Mouse (Mus musculus): ENCODE measurements around the gene Man2c1. TPM values are rescaled to one million over a fixed set of nuclear protein-coding genes. Genes with fewer than 3 reads are reported as not detected.

The Man2c1 gene
- polyA plus RNA-seq, 1 experiment from 2014 or later: 18.0 TPM

GRCm38 (mm10) chr9:57168411-57168810 is 37.9 kb downstream of the Man2c1 start:
- no peaks in the 10 kb centered on the region for H3K9me3 ChIP-seq (ENCODE audit: control insufficient read depth, low read length)
- H3K4me1 ChIP-seq (ENCODE audit: control insufficient read depth, insufficient read depth, low read length): no peaks in the 10 kb centered on the region
- no peaks in the 10 kb centered on the region for H3K27me3 ChIP-seq (ENCODE audit: control insufficient read depth, insufficient read depth, low read length)
- ATAC-seq (ENCODE audit: low FRiP score): no peak
- H3K9ac ChIP-seq (ENCODE audit: low read length): no peak overlapping the region
- 84% methylated on average over 5 of the region's 5 CpGs for WGBS
- H3K4me2 ChIP-seq: no peak overlapping the region
- H3K4me3 ChIP-seq (ENCODE audit: low read depth, low read length): no peak overlapping the region
- DNase-seq (ENCODE audit: low spot score, missing footprints): no peak
- H3K27ac ChIP-seq (ENCODE audit: low read depth, low read length): no peak overlapping the region
- no peaks in the 10 kb centered on the region for H3K36me3 ChIP-seq (ENCODE audit: control insufficient read depth, insufficient read depth, low read length)

Other genes starting within 250 kb of the Man2c1 start
- gene Snx33, start 202.3 kb upstream of the Man2c1 start, polyA plus RNA-seq (2014; fragmentation: Nextera tagmentation; extraction: Ambion mirVana): 4.8 and 4.9 TPM in 2 replicates
- gene Imp3, start 193.2 kb upstream of the Man2c1 start, polyA plus RNA-seq (2014; fragmentation: Nextera tagmentation; extraction: Ambion mirVana): 57.0 and 69.4 TPM in 2 replicates
- 28.1 and 28.4 TPM in 2 replicates for gene Snupn, start 179.8 kb upstream of the Man2c1 start, polyA plus RNA-seq (2014; fragmentation: Nextera tagmentation; extraction: Ambion mirVana)
- gene Ptpn9, start 135.8 kb upstream of the Man2c1 start, polyA plus RNA-seq (2014; fragmentation: Nextera tagmentation; extraction: Ambion mirVana): 30.9 and 31.6 TPM in 2 replicates
- 54.6 and 56.1 TPM in 2 replicates for gene Sin3a, start 58.6 kb upstream of the Man2c1 start, polyA plus RNA-seq (2014; fragmentation: Nextera tagmentation; extraction: Ambion mirVana)
- 5.8 and 5.9 TPM in 2 replicates for gene Neil1, start 17.6 kb downstream of the Man2c1 start, polyA plus RNA-seq (2014; fragmentation: Nextera tagmentation; extraction: Ambion mirVana)
- gene Commd4, start 27.6 kb downstream of the Man2c1 start, polyA plus RNA-seq (2014; fragmentation: Nextera tagmentation; extraction: Ambion mirVana): 91.6 and 100.0 TPM in 2 replicates
- gene Trcg1, start 105.9 kb downstream of the Man2c1 start, polyA plus RNA-seq (2014; fragmentation: Nextera tagmentation; extraction: Ambion mirVana): not detected in 2 replicates
- 6.4 and 9.3 TPM in 2 replicates for gene 1700017B05Rik, start 131.9 kb downstream of the Man2c1 start, polyA plus RNA-seq (2014; fragmentation: Nextera tagmentation; extraction: Ambion mirVana)